Mouse (Mus musculus) kidney, postnatal 4 days (tissue): Measurements from ENCODE around the gene AF067061.
A peak's percentile ranks its signal among the peaks of the same experiment; 100 is the strongest.
"Not testable (repeated sequence)": the region's sequence is repeated elsewhere in the genome, so short reads cannot be mapped to it uniquely, and the experiment has no call there.

Source experiments
- DNase-seq, 2 experiments: peaks; one replicate each; pipeline ENCODE4 v3.0.0; 2021; ENCODE audit warnings: mixed read lengths in 2 of 2

AF067061 gene

GRCm38 (mm10) chr13:120262870-120263269 is at the start of gene AF067061:
TSS of gene AF067061 (plus strand) at chr13:120263114.
- DNase-seq = not testable (repeated sequence)

- DNase-seq = not testable (repeated sequence)
Measured at GRCm38 (mm10) chr13:120215847-120216246, 47.1 kb upstream of the AF067061 start, which contains the start of gene Gm21762. TSS of gene Gm21762 (minus strand) at chr13:120215947.

- not testable (repeated sequence) for DNase-seq
Measured at GRCm38 (mm10) chr13:120220922-120221321, 42.0 kb upstream of the AF067061 start.

GRCm38 (mm10) chr13:120223012-120223659 is 39.8 kb upstream of the AF067061 start:
- peak in 1 of 2 experiments; percentile 2 for DNase-seq

GRCm38 (mm10) chr13:120231798-120232197 is 31.1 kb upstream of the AF067061 start:
- DNase-seq = not testable (repeated sequence)

GRCm38 (mm10) chr13:120232447-120233049 is 30.4 kb upstream of the AF067061 start:
- DNase-seq = not testable (repeated sequence)

- DNase-seq = not testable (repeated sequence)
Measured at GRCm38 (mm10) chr13:120238811-120239210, 24.1 kb upstream of the AF067061 start, which contains the start of gene Gm21731. TSS of gene Gm21731 (plus strand) at chr13:120239111.

GRCm38 (mm10) chr13:120251208-120251924 is 11.5 kb upstream of the AF067061 start:
- not testable (repeated sequence) for DNase-seq

GRCm38 (mm10) chr13:120258817-120259658 is 3.9 kb upstream of the AF067061 start:
- DNase-seq = not testable (repeated sequence)

GRCm38 (mm10) chr13:120259718-120260117 is 3.2 kb upstream of the AF067061 start:
- DNase-seq = not testable (repeated sequence)

GRCm38 (mm10) chr13:120277837-120278236 is 14.9 kb downstream of the AF067061 start:
- DNase-seq = not testable (repeated sequence)

GRCm38 (mm10) chr13:120278784-120279183 is 15.9 kb downstream of the AF067061 start:
- DNase-seq = no peak

GRCm38 (mm10) chr13:120299324-120299894 is 36.5 kb downstream of the AF067061 start:
- DNase-seq = no peak

- peak in 1 of 2 experiments; percentile 3 for DNase-seq
Measured at GRCm38 (mm10) chr13:120299991-120300442, 37.1 kb downstream of the AF067061 start, which contains the start of gene BC147527. TSS of gene BC147527 (plus strand) at chr13:120300392.

GRCm38 (mm10) chr13:120300853-120301252 is 37.9 kb downstream of the AF067061 start:
- no peak for DNase-seq

GRCm38 (mm10) chr13:120310749-120311148 is 47.8 kb downstream of the AF067061 start:
- DNase-seq = no peak

GRCm38 (mm10) chr13:120313584-120313983 is 50.7 kb downstream of the AF067061 start:
- DNase-seq = peak; percentile 9 to 20
